Mouse (Mus musculus) B cell, adult 2 months (primary cell): ENCODE measurements around the gene Apc2.

Experiments
- DNase-seq, 2 experiments: peaks; one replicate each; pipeline ENCODE4 v3.0.0; 2022

Apc2 gene

GRCm38 (mm10) chr10:80264341-80265148 lies 31.2 kb upstream of the Apc2 start:
- DNase-seq, result peak; percentile 97 to 99

DNA sequence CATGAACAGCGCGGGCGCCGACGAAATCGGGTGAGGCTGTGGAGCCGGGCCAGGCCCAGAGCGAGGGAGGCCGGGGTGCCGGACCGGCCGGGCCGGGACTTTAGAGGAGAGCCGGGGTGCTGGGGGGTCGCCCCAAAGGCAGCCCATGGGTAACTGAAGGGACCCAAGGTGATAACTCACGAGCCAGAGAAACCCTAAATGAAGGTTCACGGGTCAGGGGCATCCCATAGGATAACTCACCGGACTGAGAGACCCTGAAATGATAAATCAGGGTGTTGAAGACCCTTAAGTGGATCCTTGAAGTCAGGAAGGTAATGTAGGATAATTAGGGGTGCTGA lies 30.7 kb upstream of the Apc2 start:
- no peak for DNase-seq

GRCm38 (mm10) chr10:80270099-80270498 lies 25.7 kb upstream of the Apc2 start:
- DNase-seq, result no peak

DNA sequence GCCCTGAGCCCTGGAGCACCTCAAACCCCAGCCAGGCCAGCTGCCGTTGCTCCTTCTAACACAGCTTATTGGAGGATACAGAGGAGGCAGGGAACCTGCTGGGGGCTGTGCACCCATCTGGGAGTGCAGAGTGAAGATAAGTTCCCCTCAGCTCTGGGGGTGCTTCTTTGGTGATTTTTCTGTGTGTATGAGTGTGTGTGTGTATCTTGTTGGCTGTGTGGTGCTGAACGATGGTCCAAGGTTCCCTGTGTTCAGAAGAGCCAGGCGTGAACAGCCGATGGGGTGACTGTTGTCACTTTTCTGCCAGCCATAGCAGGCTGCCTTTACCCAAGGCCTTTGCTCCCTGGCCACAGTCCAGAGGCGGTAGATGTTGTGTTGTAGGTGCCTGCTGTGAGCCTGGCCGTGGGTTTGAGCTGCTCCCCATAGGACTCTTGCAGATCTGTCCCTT lies 25.0 kb upstream of the Apc2 start:
- DNase-seq, result no peak

DNA sequence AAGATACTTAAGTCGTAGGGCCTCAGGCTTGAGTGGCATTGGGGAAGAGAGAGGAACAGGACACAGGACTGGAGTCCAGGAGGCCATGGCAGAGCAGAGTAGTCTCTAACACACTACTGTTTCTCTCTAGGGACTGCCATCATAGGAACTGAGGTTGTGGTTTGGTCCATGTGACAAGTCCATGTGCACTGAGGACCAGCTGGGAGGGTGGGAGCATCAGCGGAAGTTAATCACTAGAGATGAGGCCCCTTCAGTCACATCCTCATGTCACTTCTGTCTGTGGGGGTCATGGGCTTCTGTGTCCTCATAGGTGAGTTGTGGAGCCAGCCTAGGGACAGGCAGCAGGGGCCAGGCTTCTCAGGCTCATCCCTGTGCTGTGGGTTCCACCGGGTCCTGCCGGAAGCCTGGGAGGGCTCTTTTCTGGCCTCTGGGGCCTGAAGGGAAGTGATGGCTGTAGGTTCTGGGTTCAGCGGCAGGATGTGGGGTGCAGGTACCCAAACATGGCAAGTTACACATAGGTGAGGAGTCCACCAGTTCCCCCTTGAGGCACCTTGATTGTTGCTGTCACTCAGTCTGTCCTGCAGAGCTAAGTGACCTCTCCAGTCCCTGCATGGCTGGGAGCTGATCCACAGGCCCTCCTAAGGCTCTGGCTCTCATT lies 24.5 kb upstream of the Apc2 start:
- peak; percentile 38 to 45 for DNase-seq

GRCm38 (mm10) chr10:80271870-80272585 lies 23.7 kb upstream of the Apc2 start:
- DNase-seq, result no peak

DNA sequence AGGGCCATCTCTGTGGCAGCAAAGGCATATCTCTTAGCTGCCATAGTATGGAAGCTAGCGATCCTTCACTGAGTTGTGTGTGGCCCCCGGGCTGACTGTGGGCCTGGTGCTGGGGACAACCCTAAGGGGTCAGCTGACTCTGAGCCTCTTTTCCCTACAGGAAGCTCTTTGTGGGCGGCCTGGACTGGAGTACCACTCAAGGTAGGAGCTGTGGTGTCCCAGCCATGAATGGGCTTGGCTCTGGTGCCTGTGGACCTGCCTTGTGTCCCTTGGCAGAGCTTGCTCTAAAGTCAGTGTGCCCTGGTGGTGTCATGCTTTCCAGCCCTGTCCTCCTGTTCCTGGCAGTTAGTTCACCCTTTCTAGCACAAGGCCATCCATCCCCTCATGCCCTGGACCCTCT lies 21.9 kb upstream of the Apc2 start:
- no peak for DNase-seq

DNA sequence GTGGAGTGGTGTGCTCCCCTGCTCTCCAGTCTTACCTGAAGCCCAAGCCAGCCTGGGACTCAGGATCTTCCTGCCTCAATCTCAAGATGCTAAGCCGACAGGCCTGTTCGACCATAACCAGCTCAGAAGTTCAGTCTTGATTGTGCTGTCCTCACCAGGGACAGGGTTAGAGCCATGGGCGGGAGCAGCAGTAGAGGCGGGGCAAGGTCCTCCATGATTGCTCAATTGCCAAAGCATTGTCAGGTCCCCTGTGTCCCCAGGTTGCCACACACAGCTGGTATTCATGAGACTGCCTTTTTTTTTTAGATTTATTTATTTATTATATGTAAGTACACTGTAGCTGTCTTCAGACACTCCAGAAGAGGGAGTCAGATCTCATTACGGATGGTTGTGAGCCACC lies 19.5 kb upstream of the Apc2 start:
- no peak for DNase-seq

DNA sequence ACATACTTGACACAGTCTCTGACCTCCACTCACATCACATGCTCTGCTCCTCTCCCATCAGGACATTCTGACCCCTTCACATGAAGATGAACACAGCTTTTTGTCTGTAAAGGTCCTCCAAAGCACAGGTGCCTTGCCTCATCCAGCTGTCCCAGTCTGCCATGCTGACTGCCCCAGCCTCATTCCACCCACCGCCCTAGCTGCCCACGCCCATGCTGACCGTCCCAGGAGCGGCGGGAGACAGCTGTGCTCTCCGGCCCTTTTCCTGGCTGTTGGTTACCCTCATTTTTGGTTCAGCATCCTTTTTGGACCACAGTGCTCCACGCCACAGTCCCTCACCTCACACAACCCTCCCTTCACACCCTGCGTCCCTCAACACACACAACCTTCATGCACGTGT lies 17.4 kb upstream of the Apc2 start:
- no peak for DNase-seq

GRCm38 (mm10) chr10:80279273-80279672 lies 16.5 kb upstream of the Apc2 start:
- no peak for DNase-seq

GRCm38 (mm10) chr10:80281304-80281703 lies 14.5 kb upstream of the Apc2 start:
- DNase-seq, result no peak

GRCm38 (mm10) chr10:80281921-80282371 lies 13.8 kb upstream of the Apc2 start:
- no peak for DNase-seq

- DNase-seq, result no peak
Measured at GRCm38 (mm10) chr10:80282481-80283441, 13.0 kb upstream of the Apc2 start.

DNA sequence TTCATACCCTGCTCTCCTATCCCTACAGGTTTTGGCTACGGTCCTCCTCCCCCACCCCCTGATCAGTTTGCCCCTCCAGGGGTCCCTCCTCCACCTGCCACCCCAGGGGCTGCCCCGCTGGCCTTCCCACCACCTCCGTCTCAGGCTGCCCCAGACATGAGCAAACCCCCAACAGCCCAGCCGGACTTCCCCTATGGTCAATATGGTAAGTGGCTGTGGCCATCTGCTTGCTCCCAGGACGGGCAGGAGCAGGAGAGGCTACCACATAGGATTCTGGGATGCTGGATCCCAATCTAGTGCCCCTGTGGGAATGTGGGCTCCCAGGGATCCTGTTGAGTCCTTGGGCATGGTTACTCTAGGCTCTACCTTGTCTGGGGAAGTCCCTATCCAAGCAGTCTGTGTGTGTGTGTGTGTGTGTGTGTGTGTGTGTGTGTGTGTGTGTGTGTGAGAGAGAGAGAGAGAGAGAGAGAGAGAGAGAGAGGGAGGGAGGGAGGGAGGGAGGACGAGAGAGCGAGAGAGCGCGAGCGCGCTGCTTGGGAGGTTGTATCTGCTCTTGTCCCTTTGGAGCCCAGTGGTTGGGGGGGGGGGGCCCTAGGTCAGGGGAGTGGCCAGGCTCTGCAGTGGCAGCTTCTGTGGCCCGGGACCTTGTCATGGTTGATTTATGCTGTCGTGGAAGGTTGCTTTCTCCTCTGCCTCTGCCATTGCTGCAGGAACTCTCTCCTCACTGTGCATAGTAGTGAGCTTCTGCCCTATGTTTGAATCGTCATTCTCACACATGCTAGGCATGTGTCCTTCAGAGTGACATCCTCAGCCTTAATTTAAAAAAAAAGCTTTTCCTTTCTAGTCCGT lies 10.3 kb upstream of the Apc2 start:
- DNase-seq, result no peak

GRCm38 (mm10) chr10:80288097-80288496 lies 7.7 kb upstream of the Apc2 start:
- no peak for DNase-seq

DNA sequence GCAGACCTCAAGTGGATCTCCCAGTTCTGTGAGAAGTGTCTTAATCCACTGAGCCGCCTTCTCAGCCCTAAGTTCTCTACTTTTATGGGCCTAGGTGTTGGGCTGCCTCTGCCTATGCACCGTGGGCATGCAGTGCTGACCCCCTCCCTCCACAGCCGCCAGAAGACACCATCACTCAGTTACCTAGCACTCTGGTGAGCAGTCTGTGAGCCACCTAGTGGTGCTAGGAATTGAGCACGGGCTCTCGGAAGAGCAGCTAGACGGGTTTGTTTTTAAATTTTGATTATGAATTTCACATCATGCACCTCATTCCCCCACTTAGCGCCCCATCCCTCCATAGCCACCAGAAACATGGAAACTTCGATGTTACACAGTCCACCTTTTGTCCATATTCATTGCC lies 7.1 kb upstream of the Apc2 start:
- DNase-seq, result no peak

GRCm38 (mm10) chr10:80292251-80293146 lies 3.3 kb upstream of the Apc2 start, which contains the start of gene Rps15:
TSS of gene Rps15 (plus strand) at chr10:80292453.
- peak; percentile 95 to 96 for DNase-seq

GRCm38 (mm10) chr10:80293325-80293724 lies 2.5 kb upstream of the Apc2 start:
- peak in 1 of 2 experiments; percentile 27 for DNase-seq

GRCm38 (mm10) chr10:80294311-80294710 lies 1.5 kb upstream of the Apc2 start:
- no peak for DNase-seq

- no peak for DNase-seq
Measured at GRCm38 (mm10) chr10:80294788-80295303, 931 bp upstream of the Apc2 start.
